25 mouse cellular contexts compared by ENCODE assay signal in genomic region chr1:186271436-186271835, GRCm38 (mm10).
A peak's percentile ranks its signal among the peaks of the same experiment; 100 is the strongest.
DNase-seq lines count a peak whose midpoint lies in the region; ATAC-seq lines count a peak whose summit lies in the region.
"Had no signal": no experiment of that assay in that cellular context is flagged by ENCODE, and none has a peak within 500 bp of the region (broad histone marks: within the 10 kb centered on the region; RNA-seq: fewer than 3 reads in every experiment).

No protein-coding gene starts in this region.

- 51% methylated on average over 2 of the region's 2 CpGs for WGBS in embryonic facial prominence, embryonic 11.5 days
- 60% methylated on average over 2 of the region's 2 CpGs for WGBS in embryonic facial prominence, embryonic 10.5 days

- H3K4me3 ChIP-seq in embryonic facial prominence, embryonic 11.5 days (ENCODE audit: low read depth, low read length), result no peak overlapping the region
- no peak overlapping the region for H3K4me3 ChIP-seq in embryonic facial prominence, embryonic 10.5 days
- H3K4me3 ChIP-seq: embryonic facial prominence, embryonic 13.5 days; erythroblast, embryonic 14.5 days; forebrain, embryonic 12.5 days; forebrain, embryonic 15.5 days; heart, adult 2 months; heart, embryonic 10.5 days; heart, embryonic 13.5 days; hindbrain, embryonic 15.5 days had no signal

- H3K27me3 ChIP-seq in embryonic facial prominence, embryonic 11.5 days (ENCODE audit: control insufficient read depth, insufficient read depth, low read length), result no peaks in the 10 kb centered on the region
- H3K27me3 ChIP-seq in embryonic facial prominence, embryonic 10.5 days (replicated peaks; ENCODE audit: low read depth, poor library complexity, severe bottlenecking), result no peaks in the 10 kb centered on the region
- H3K27me3 ChIP-seq: embryonic facial prominence, embryonic 13.5 days; forebrain, embryonic 12.5 days; forebrain, embryonic 15.5 days; heart, embryonic 13.5 days; hindbrain, embryonic 15.5 days had no signal

- no peaks in the 10 kb centered on the region for H3K36me3 ChIP-seq in embryonic facial prominence, embryonic 11.5 days (replicated peaks; ENCODE audit: control insufficient read depth, insufficient read depth, low read depth, low read length)
- H3K36me3 ChIP-seq in embryonic facial prominence, embryonic 10.5 days (replicated peaks), result no peaks in the 10 kb centered on the region
- H3K36me3 ChIP-seq: embryonic facial prominence, embryonic 13.5 days; forebrain, embryonic 12.5 days; forebrain, embryonic 15.5 days; heart, embryonic 10.5 days; heart, embryonic 13.5 days; hindbrain, embryonic 15.5 days had no signal

- no peaks in the 10 kb centered on the region for H3K9me3 ChIP-seq in embryonic facial prominence, embryonic 11.5 days (replicated peaks; ENCODE audit: control insufficient read depth, low read length)
- 0 out of 2 replicates have a peak, but pooled peaks cover 2% of the 10 kb centered on the region for H3K9me3 ChIP-seq in embryonic facial prominence, embryonic 10.5 days
- H3K9me3 ChIP-seq: embryonic facial prominence, embryonic 13.5 days; forebrain, embryonic 12.5 days; forebrain, embryonic 15.5 days; heart, embryonic 10.5 days; hindbrain, embryonic 15.5 days had no signal

- peak; percentile 30 for DNase-seq in embryonic facial prominence, embryonic 11.5 days (ENCODE audit: low spot score)
- DNase-seq in embryonic facial prominence, embryonic 10.5 days (ENCODE audit: low spot score), result no peak
- DNase-seq in left cerebral cortex, postnatal 4 days, result peak; percentile 48
- DNase-seq in left cerebral cortex, adult 9 months (ENCODE audit: low spot score in 2 of 2), result no peak
- DNase-seq in retina, postnatal 1 day, result peak; percentile 87
- DNase-seq in embryo, embryonic 9.5 days (ENCODE audit: extremely low spot score), result no peak
- DNase-seq: adrenal gland, adult 2 months; adrenal gland, postnatal 14 days; cerebellum, adult 11-12 months; cerebellum, adult 9-10 months; cerebellum, postnatal 36 days; embryo, embryonic 11 days; gastrocnemius, postnatal 25 days; heart, adult 2 months; heart, postnatal 14 days; heart, postnatal 4 days had no signal

- H3K4me1 ChIP-seq in embryonic facial prominence, embryonic 11.5 days (ENCODE audit: control insufficient read depth, insufficient read depth, low read length), result no peaks in the 10 kb centered on the region
- H3K4me1 ChIP-seq in embryonic facial prominence, embryonic 10.5 days, result peaks cover 16% of the 10 kb centered on the region
- H3K4me1 ChIP-seq: forebrain, embryonic 12.5 days; forebrain, embryonic 15.5 days; hindbrain, embryonic 15.5 days had no signal

- intact Hi-C loops in left cerebral cortex, postnatal 4 days (cut with DNase I), result no loop called here

- no peak for ATAC-seq in embryonic facial prominence, embryonic 11.5 days (replicated peaks; ENCODE audit: insufficient number of reproducible peaks, low FRiP score, low TSS enrichment, low read depth)
- ATAC-seq: CD4-positive, CD25-positive, alpha-beta regulatory T cell, adult 4 months; forebrain, embryonic 15.5 days; intestine, postnatal 0 days had no signal

- H3K27ac ChIP-seq in embryonic facial prominence, embryonic 11.5 days (replicated peaks; ENCODE audit: low read depth, low read length), result no peak overlapping the region
- no peak overlapping the region for H3K27ac ChIP-seq in embryonic facial prominence, embryonic 10.5 days (replicated peaks)
- H3K27ac ChIP-seq: embryonic facial prominence, embryonic 13.5 days; forebrain, embryonic 12.5 days; forebrain, embryonic 15.5 days; heart, adult 2 months; heart, embryonic 10.5 days; heart, embryonic 13.5 days; hindbrain, embryonic 15.5 days had no signal

- no peak overlapping the region for H3K4me2 ChIP-seq in embryonic facial prominence, embryonic 11.5 days (ENCODE audit: low read depth, low read length)
- H3K4me2 ChIP-seq: embryonic facial prominence, embryonic 13.5 days; forebrain, embryonic 12.5 days; forebrain, embryonic 15.5 days; heart, embryonic 13.5 days; hindbrain, embryonic 15.5 days had no signal

- no peak overlapping the region for H3K9ac ChIP-seq in embryonic facial prominence, embryonic 11.5 days (replicated peaks; ENCODE audit: low read length)
- H3K9ac ChIP-seq: embryonic facial prominence, embryonic 13.5 days; forebrain, embryonic 12.5 days; forebrain, embryonic 15.5 days; heart, embryonic 13.5 days; hindbrain, embryonic 15.5 days had no signal

Comparison
In these comparisons a context has a peak if more than half of its experiments do, and no peak if none do; other contexts are left out.
1. DNase-seq: peak in embryonic facial prominence, embryonic 11.5 days (single experiment), left cerebral cortex, postnatal 4 days (single experiment) and retina, postnatal 1 day (single experiment); none in embryonic facial prominence, embryonic 10.5 days (single experiment), left cerebral cortex, adult 9 months (0 of 2) and embryo, embryonic 9.5 days (single experiment).